Mouse (Mus musculus): ENCODE measurements around the gene Galnt18. TPM values are rescaled to one million over a fixed set of nuclear protein-coding genes. Genes with fewer than 3 reads are reported as not detected.

The Galnt18 gene
- polyA plus RNA-seq, 1 experiment from 2014 or later = 8.1 TPM

GRCm38 (mm10) chr7:111486811-111487333 is 292.9 kb downstream of the Galnt18 start:
- ATAC-seq (ENCODE audit: insufficient read depth, low FRiP score, low TSS enrichment) (no peak), DNase-seq (ENCODE audit: low spot score) (no peak)
- no peak overlapping the region for H3K9ac ChIP-seq (ENCODE audit: low read length)
- H3K4me2 ChIP-seq (ENCODE audit: low read depth) = no peak overlapping the region
- H3K27ac ChIP-seq (ENCODE audit: low read depth, low read length) = no peak overlapping the region
- no peaks in the 10 kb centered on the region for H3K36me3 ChIP-seq (ENCODE audit: control insufficient read depth, insufficient read depth, low read length)
- 28% methylated on average over 3 of the region's 3 CpGs for WGBS
- H3K4me1 ChIP-seq (ENCODE audit: control insufficient read depth, insufficient read depth, low read length) = no peaks in the 10 kb centered on the region
- H3K4me3 ChIP-seq (ENCODE audit: low read depth, low read length) = no peak overlapping the region
- no peaks in the 10 kb centered on the region for H3K9me3 ChIP-seq (ENCODE audit: control insufficient read depth, low read length)
- H3K27me3 ChIP-seq (ENCODE audit: control insufficient read depth, insufficient read depth, low read length) = no peaks in the 10 kb centered on the region

DNA sequence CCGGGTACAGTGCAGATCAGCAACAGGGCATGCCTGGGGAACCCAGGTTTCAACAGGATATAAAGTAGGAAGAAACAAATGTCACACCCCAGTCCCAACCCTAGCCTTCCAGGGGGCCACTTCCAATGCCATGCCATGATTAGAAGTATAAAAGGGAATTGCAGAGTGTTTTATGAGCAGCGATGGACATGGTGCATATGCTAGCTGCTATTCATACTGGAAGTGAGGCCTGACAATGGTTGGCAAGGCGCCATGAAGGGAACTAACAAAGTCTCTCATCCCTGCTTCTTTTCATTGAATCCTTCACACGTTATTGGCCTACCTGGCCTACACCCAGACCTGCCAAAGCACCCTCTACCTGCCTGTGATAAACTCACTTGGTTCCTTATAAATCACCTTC is 295.9 kb downstream of the Galnt18 start:
- Histone ChIP-seq H3K36me3 (ENCODE audit: control insufficient read depth, insufficient read depth, low read length) (no peaks in the 10 kb centered on the region), H3K4me1 (ENCODE audit: control insufficient read depth, insufficient read depth, low read length) (no peaks in the 10 kb centered on the region), H3K4me3 (ENCODE audit: low read depth, low read length) (no peak overlapping the region), H3K27me3 (ENCODE audit: control insufficient read depth, insufficient read depth, low read length) (no peaks in the 10 kb centered on the region), H3K4me2 (ENCODE audit: low read depth) (no peak overlapping the region), H3K9ac (ENCODE audit: low read length) (no peak overlapping the region), H3K27ac (ENCODE audit: low read depth, low read length) (no peak overlapping the region), H3K9me3 (ENCODE audit: control insufficient read depth, low read length) (no peaks in the 10 kb centered on the region)
- 80% methylated on average over 4 of the region's 4 CpGs for WGBS
- no peak for DNase-seq (ENCODE audit: low spot score)
- ATAC-seq (ENCODE audit: insufficient read depth, low FRiP score, low TSS enrichment) = no peak

DNA sequence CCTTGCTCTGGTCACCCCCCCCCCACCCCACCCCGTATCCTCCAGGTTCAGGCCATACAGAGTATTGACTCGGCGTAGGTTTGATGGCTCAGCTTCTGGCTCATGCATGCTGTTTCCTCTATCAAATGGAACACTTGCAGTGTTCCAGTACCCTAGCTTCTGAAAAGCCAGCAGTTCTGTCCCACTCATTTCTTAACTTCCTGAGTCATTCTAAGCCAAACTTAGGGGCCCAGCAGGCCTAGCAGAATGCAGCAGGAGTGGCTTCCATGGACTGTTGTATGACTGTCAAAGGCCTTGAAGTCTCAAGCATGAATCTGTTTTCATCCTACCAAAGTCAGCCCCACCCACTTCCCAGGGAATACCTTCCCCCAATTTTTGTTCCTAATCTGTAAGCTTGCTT is 296.5 kb downstream of the Galnt18 start:
- no peak for ATAC-seq (ENCODE audit: insufficient read depth, low FRiP score, low TSS enrichment)
- H3K27ac ChIP-seq (ENCODE audit: low read depth, low read length) = no peak overlapping the region
- no peak for DNase-seq (ENCODE audit: low spot score)
- no peaks in the 10 kb centered on the region for H3K36me3 ChIP-seq (ENCODE audit: control insufficient read depth, insufficient read depth, low read length)
- H3K4me1 ChIP-seq (ENCODE audit: control insufficient read depth, insufficient read depth, low read length) = no peaks in the 10 kb centered on the region
- H3K9ac ChIP-seq (ENCODE audit: low read length) = no peak overlapping the region
- H3K4me3 ChIP-seq (ENCODE audit: low read depth, low read length) = no peak overlapping the region
- H3K27me3 ChIP-seq (ENCODE audit: control insufficient read depth, insufficient read depth, low read length) = no peaks in the 10 kb centered on the region
- WGBS = 100% methylated on average over 3 of the region's 3 CpGs
- H3K4me2 ChIP-seq (ENCODE audit: low read depth) = no peak overlapping the region
- no peaks in the 10 kb centered on the region for H3K9me3 ChIP-seq (ENCODE audit: control insufficient read depth, low read length)

GRCm38 (mm10) chr7:111467715-111468114 is 312.1 kb downstream of the Galnt18 start:
- 62% methylated on average over 5 of the region's 5 CpGs for WGBS
- Histone ChIP-seq H3K27ac (ENCODE audit: low read depth, low read length) (no peak overlapping the region), H3K4me2 (ENCODE audit: low read depth) (no peak overlapping the region), H3K9me3 (ENCODE audit: control insufficient read depth, low read length) (no peaks in the 10 kb centered on the region), H3K36me3 (ENCODE audit: control insufficient read depth, insufficient read depth, low read length) (no peaks in the 10 kb centered on the region), H3K4me1 (ENCODE audit: control insufficient read depth, insufficient read depth, low read length) (no peaks in the 10 kb centered on the region), H3K4me3 (ENCODE audit: low read depth, low read length) (no peak overlapping the region), H3K27me3 (ENCODE audit: control insufficient read depth, insufficient read depth, low read length) (no peaks in the 10 kb centered on the region), H3K9ac (ENCODE audit: low read length) (no peak overlapping the region)
- ATAC-seq (ENCODE audit: insufficient read depth, low FRiP score, low TSS enrichment) (no peak), DNase-seq (ENCODE audit: low spot score) (no peak)

GRCm38 (mm10) chr7:111466720-111467119 is 313.1 kb downstream of the Galnt18 start:
- Histone ChIP-seq H3K27ac (ENCODE audit: low read depth, low read length) (no peak overlapping the region), H3K27me3 (ENCODE audit: control insufficient read depth, insufficient read depth, low read length) (no peaks in the 10 kb centered on the region), H3K9me3 (ENCODE audit: control insufficient read depth, low read length) (no peaks in the 10 kb centered on the region), H3K9ac (ENCODE audit: low read length) (no peak overlapping the region), H3K4me1 (ENCODE audit: control insufficient read depth, insufficient read depth, low read length) (no peaks in the 10 kb centered on the region), H3K36me3 (ENCODE audit: control insufficient read depth, insufficient read depth, low read length) (no peaks in the 10 kb centered on the region), H3K4me2 (ENCODE audit: low read depth) (no peak overlapping the region), H3K4me3 (ENCODE audit: low read depth, low read length) (no peak overlapping the region)
- ATAC-seq (ENCODE audit: insufficient read depth, low FRiP score, low TSS enrichment) (no peak), DNase-seq (ENCODE audit: low spot score) (no peak)
- 78% methylated on average over 1 of the region's 1 CpGs for WGBS

DNA sequence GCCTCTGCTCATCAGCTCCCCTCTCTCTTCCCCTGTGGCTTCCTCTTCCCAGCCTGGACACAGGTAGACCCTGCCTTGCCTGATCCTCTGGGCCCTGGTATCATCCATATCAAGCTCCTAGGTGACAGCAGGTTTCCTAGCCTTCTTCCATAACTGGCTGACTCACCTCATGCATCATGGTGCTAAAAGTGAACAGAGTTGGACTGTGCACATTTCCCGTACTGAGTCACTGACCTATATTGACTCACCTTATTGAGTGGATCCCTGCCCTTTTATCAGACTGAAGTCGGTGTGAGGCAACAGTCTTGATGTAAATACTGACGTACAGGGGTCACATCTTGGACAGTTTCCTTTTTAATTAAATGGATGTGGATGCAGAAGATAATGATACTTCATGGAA is 313.7 kb downstream of the Galnt18 start:
- no peaks in the 10 kb centered on the region for H3K36me3 ChIP-seq (ENCODE audit: control insufficient read depth, insufficient read depth, low read length)
- DNase-seq (ENCODE audit: low spot score) (no peak), ATAC-seq (ENCODE audit: insufficient read depth, low FRiP score, low TSS enrichment) (no peak)
- no peaks in the 10 kb centered on the region for H3K4me1 ChIP-seq (ENCODE audit: control insufficient read depth, insufficient read depth, low read length)
- no peaks in the 10 kb centered on the region for H3K27me3 ChIP-seq (ENCODE audit: control insufficient read depth, insufficient read depth, low read length)
- H3K9ac ChIP-seq (ENCODE audit: low read length) = no peak overlapping the region
- H3K27ac ChIP-seq (ENCODE audit: low read depth, low read length) = no peak overlapping the region
- no peak overlapping the region for H3K4me2 ChIP-seq (ENCODE audit: low read depth)
- no peaks in the 10 kb centered on the region for H3K9me3 ChIP-seq (ENCODE audit: control insufficient read depth, low read length)
- WGBS = 91% methylated on average over 3 of the region's 3 CpGs
- no peak overlapping the region for H3K4me3 ChIP-seq (ENCODE audit: low read depth, low read length)

DNA sequence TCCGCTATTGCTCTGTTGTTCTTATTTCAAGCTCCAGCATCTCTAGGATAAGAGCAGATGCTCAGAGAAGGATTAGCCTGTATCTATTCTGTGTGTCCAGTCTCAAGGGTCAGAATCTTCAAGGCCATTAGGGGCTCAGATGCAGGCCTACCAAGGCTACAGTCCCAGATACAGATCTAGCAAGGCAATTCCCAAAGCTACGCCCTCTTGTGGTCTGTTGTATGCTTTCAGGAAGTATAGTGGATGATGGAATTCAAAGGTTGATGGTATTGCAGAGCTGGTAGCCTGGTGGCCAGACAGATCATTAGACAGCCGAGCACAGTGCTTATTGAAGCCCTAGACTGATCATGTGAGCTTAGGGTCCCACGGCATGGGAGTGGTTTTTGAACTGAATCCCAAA is 320.1 kb downstream of the Galnt18 start:
- no peak overlapping the region for H3K9ac ChIP-seq (ENCODE audit: low read length)

DNA sequence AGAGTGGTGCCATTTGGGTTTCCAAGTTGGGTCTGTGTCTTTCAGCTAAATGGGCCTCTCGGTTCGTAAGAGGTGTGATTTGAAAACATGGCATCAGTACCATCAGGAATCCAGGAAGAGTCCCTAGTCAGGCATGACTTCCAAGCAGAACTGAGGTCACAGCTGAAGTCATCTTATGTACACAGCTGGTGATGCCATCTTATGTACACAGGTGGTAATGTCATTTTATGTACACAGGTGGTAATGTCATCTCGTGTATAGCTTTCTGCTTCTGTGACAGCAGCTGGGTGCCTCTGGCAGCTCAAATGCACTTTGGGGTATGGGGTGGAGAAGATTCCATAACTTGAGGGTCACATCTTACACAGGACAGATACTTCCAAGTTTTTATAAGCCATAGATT is 323.8 kb downstream of the Galnt18 start:
- Histone ChIP-seq H3K9ac (ENCODE audit: low read length) (no peak overlapping the region), H3K27ac (ENCODE audit: low read depth, low read length) (no peak overlapping the region), H3K4me2 (ENCODE audit: low read depth) (no peak overlapping the region), H3K36me3 (ENCODE audit: control insufficient read depth, insufficient read depth, low read length) (no peaks in the 10 kb centered on the region), H3K27me3 (ENCODE audit: control insufficient read depth, insufficient read depth, low read length) (no peaks in the 10 kb centered on the region), H3K4me3 (ENCODE audit: low read depth, low read length) (no peak overlapping the region), H3K9me3 (ENCODE audit: control insufficient read depth, low read length) (no peaks in the 10 kb centered on the region), H3K4me1 (ENCODE audit: control insufficient read depth, insufficient read depth, low read length) (no peaks in the 10 kb centered on the region)
- 54% methylated on average over 3 of the region's 3 CpGs for WGBS
- no peak for ATAC-seq (ENCODE audit: insufficient read depth, low FRiP score, low TSS enrichment)
- no peak for DNase-seq (ENCODE audit: low spot score)

More for the DNA sequence above, 320.1 kb downstream of the Galnt18 start:
- Histone ChIP-seq H3K27me3 (ENCODE audit: control insufficient read depth, insufficient read depth, low read length) (no peaks in the 10 kb centered on the region), H3K36me3 (ENCODE audit: control insufficient read depth, insufficient read depth, low read length) (no peaks in the 10 kb centered on the region), H3K4me2 (ENCODE audit: low read depth) (no peak overlapping the region), H3K4me3 (ENCODE audit: low read depth, low read length) (no peak overlapping the region), H3K4me1 (ENCODE audit: control insufficient read depth, insufficient read depth, low read length) (no peaks in the 10 kb centered on the region), H3K9me3 (ENCODE audit: control insufficient read depth, low read length) (no peaks in the 10 kb centered on the region), H3K27ac (ENCODE audit: low read depth, low read length) (no peak overlapping the region)
- DNase-seq (ENCODE audit: low spot score) (no peak), ATAC-seq (ENCODE audit: insufficient read depth, low FRiP score, low TSS enrichment) (no peak)
- WGBS = 88% methylated on average over 4 of the region's 4 CpGs

DNA sequence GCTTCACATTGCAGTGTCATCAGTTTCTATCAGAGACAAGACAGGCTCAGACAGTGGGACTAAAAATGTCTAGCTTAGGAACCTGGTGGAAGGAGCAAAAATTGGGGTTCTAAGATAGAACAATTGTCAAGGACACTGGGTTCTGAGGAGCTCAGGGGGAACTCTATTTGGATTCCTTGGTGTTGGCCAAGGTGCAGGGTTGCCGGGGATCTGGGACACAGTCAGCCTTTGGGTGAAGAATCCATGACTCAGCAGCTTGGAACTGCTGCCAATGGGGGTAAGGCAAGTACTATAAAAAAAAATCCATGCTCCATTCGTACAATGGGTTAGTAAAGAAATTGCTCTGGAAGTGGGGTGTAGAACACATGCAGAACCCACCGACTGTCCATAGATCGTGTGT is 324.2 kb downstream of the Galnt18 start:
- H3K36me3 ChIP-seq (ENCODE audit: control insufficient read depth, insufficient read depth, low read length) = no peaks in the 10 kb centered on the region
- H3K9me3 ChIP-seq (ENCODE audit: control insufficient read depth, low read length) = no peaks in the 10 kb centered on the region
- H3K4me1 ChIP-seq (ENCODE audit: control insufficient read depth, insufficient read depth, low read length) = no peaks in the 10 kb centered on the region
- no peak overlapping the region for H3K4me3 ChIP-seq (ENCODE audit: low read depth, low read length)
- WGBS = 91% methylated on average over 4 of the region's 4 CpGs
- no peak overlapping the region for H3K9ac ChIP-seq (ENCODE audit: low read length)
- no peak for DNase-seq (ENCODE audit: low spot score)
- H3K4me2 ChIP-seq (ENCODE audit: low read depth) = no peak overlapping the region
- H3K27me3 ChIP-seq (ENCODE audit: control insufficient read depth, insufficient read depth, low read length) = no peaks in the 10 kb centered on the region
- no peak overlapping the region for H3K27ac ChIP-seq (ENCODE audit: low read depth, low read length)
- ATAC-seq (ENCODE audit: insufficient read depth, low FRiP score, low TSS enrichment) = no peak
